Mouse (Mus musculus) lung, postnatal 36 days (tissue): ENCODE results near the gene Tlr5.

Source experiments
- DNase-seq: peaks from one replicate; pipeline ENCODE4 v3.0.0; 2022; ENCODE audit warnings: mixed read lengths

Tlr5 gene

DNA sequence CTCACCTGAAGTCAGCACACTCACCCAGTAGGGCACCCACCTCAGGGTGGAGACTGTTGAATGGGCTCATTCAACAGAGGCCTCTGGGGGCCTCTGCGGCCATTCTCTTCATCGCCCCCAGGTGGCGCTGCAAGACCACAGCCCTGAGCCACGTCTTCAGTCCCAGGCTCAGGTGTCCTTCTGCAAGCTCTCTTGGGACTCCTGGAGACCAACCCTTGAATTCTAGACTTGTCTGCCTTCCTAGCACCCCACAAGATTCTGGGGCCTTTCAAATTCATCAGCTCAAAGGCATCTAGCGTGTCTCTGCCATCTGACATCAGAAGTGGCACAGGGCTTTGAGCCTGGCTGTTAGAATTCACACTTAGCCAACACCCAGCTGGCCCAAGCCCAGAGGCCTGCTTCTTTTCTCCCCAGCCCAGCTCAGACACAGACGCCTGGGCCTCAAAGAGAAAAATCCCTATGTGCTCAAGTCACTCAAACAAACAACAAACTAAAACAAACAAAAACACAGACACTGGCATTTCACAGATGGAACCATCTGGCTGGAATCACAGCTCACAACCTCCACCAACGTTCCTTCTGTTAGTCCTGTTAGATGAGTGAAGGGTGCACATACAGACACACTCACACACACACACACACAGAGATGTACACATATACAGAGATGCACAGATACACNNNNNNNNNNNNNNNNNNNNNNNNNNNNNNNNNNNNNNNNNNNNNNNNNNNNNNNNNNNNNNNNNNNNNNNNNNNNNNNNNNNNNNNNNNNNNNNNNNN is 36.6 kb downstream of the Tlr5 start:
- DNase-seq, result peak; percentile 78
